Mouse (Mus musculus): ENCODE data around the gene Hoxd9.

Gene Hoxd9

DNA sequence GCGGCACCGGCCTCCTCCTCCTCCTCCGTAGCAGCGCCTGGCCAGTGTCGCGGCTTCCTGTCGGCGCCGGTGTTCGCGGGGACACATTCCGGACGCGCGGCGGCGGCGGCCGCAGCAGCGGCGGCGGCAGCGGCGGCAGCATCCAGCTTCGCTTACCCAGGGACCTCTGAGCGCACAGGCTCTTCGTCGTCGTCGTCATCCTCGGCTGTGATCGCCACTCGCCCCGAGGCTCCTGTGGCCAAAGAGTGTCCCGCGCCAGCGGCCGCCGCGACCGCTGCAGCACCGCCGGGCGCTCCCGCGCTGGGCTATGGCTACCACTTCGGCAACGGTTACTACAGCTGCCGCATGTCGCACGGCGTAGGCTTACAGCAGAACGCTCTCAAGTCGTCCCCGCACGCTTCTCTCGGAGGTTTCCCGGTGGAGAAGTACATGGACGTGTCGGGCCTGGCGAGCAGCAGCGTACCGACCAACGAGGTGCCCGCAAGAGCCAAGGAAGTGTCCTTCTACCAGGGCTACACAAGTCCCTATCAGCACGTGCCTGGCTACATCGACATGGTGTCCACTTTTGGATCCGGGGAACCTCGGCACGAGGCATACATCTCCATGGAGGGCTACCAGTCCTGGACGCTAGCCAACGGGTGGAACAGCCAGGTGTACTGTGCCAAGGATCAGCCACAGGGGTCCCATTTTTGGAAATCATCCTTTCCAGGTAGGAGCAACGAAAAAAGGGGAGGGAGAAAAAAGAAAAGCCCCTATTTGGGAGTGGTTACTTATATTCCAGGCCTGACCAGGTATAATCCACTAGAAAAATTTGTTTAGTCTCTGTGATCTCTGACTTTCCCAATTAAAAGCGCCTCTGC is 28.9 kb upstream of the Hoxd9 start:
- DNase-seq (ENCODE audit: low spot score), result no peak

- DNase-seq (ENCODE audit: low spot score), result no peak
Measured at GRCm38 (mm10) chr2:74669230-74669578, 28.3 kb upstream of the Hoxd9 start.

- DNase-seq (ENCODE audit: low spot score), result no peak
Measured at GRCm38 (mm10) chr2:74669650-74670235, 27.8 kb upstream of the Hoxd9 start.

GRCm38 (mm10) chr2:74670632-74671188 is 26.8 kb upstream of the Hoxd9 start:
- no peak for DNase-seq (ENCODE audit: low spot score)

DNA sequence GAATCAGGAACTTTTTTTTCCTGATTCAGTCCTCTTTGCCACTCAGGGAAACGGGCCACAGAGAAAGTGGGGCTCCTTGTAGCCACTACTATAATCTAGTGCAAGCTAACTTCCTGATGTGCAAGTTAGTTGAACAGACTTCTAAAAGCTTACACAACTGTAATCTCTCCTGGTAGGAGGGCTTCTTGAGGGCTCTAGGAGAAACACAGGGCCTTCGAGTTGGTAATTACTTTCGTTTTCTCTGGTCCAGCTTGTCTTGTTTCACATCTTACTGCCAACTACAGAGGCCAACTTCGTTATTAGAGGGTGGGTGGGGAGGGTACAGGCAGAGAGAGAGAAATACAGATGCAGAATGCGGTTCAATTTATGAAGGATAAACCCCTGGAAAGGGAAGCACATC is 25.7 kb upstream of the Hoxd9 start:
- DNase-seq (ENCODE audit: low spot score), result no peak

GRCm38 (mm10) chr2:74672481-74673362 is 24.8 kb upstream of the Hoxd9 start:
- no peak for DNase-seq (ENCODE audit: low spot score)

- no peak for DNase-seq (ENCODE audit: low spot score)
Measured at GRCm38 (mm10) chr2:74673835-74674425, 23.6 kb upstream of the Hoxd9 start.

GRCm38 (mm10) chr2:74674881-74675665 is 22.5 kb upstream of the Hoxd9 start, which contains the start of gene Hoxd12:
Gene Hoxd12 (plus strand): TSS chr2:74675013.
- DNase-seq (ENCODE audit: low spot score), result peak; percentile 9

GRCm38 (mm10) chr2:74675666-74676282 is 21.8 kb upstream of the Hoxd9 start:
- peak; percentile 10 for DNase-seq (ENCODE audit: low spot score)

DNA sequence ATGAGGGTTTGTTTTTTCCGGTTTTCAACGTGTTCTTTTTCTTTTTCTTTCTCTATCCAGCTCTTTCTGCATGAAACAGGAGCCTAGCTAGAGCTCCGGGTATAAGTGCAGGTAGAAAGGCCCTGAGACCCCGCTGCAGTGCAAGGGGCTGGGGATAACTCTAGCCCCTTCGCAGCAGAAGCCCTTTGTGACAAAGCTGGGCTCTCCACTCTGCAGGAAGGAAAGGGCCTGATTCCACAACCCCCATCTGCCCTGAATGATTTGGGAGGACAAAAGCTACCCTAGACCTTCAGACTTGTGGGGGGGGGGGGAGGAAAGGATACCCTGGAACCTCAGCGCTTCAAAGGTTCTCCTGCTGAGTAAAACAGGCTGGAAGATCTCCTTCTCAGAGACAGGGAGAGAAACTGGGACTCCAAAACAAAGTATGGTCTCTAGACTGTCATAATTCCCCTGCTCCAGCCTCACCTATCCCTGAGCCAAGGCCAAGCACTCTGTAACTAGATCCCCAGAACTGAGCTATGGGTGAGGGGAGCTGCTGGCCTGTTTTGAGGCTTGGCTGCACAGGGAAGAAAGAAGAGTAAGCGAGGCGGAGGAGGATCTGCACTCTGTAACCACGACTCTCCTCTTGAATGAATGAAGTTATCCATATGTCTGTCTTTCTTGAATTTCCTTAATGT is 21.0 kb upstream of the Hoxd9 start:
- DNase-seq (ENCODE audit: low spot score), result no peak

DNA sequence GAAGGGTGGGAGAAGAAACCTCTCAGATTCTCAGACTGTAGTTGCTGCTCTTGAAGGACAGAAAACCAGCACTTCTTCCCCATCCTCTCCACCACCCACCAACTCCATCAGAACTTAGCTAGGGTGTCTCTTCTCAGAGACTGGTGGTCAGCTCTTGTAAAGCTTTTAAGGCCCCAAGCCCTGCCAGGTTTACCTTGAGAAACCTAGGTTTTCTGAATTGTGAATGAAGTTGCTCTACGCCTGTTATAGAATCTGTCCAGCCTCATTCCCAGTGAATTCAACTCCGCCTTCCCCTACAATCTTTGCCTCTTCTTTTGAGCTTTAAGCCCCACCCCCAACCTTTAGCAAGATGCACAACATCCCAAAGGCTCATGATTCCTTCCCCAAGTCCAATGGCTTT is 20.4 kb upstream of the Hoxd9 start:
- no peak for DNase-seq (ENCODE audit: low spot score)

- no peak for DNase-seq (ENCODE audit: low spot score)
Measured at GRCm38 (mm10) chr2:74678891-74679595, 18.5 kb upstream of the Hoxd9 start, which contains the start of gene Hoxd11. Gene Hoxd11 (plus strand): TSS chr2:74679557.

- no peak for DNase-seq (ENCODE audit: low spot score)
Measured at GRCm38 (mm10) chr2:74679596-74679971, 17.9 kb upstream of the Hoxd9 start.

GRCm38 (mm10) chr2:74679980-74680379 is 17.5 kb upstream of the Hoxd9 start:
- DNase-seq (ENCODE audit: low spot score), result no peak

DNA sequence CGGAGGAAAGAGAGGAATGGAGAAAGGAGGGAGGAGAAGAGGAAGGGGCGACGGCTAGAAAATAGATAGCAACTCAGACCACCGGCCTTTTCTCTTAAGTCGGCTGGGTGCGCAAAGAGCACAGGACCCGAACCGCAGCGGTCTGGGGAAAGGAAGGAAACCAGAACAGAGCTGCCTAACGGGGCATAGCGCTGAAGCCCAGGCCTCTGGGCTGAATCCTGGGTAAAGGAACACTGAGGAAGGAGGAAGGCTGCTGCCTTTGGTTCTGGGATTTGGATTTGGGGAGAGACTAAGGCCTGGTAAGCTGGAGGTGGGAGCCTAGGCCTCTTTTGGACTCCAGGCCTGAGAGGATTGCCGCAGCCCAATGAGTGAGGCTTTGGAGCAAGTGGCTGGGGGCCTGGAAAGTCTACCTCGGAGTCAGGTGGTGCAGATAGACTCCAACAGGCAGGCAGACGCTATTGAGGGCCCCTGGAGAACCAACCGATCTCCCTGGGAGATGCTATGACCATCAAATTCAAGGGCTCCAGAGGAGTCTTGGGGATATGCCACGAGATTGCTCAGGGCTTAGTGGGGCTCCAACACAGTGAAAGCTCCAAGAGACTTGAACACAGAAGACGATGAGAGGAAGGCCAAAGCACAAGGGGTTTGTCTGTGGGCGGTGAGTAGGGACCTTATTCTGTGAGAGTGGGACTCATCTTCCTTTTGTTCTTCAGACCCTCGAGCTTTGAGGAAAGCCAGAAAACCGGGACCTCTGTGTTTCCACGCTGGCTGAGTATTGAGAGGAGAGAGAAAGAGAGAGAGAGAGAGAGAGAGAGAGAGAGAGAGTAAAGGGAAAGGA is 16.7 kb upstream of the Hoxd9 start:
- no peak for DNase-seq (ENCODE audit: low spot score)

- no peak for DNase-seq (ENCODE audit: low spot score)
Measured at GRCm38 (mm10) chr2:74681594-74682531, 15.7 kb upstream of the Hoxd9 start.

DNA sequence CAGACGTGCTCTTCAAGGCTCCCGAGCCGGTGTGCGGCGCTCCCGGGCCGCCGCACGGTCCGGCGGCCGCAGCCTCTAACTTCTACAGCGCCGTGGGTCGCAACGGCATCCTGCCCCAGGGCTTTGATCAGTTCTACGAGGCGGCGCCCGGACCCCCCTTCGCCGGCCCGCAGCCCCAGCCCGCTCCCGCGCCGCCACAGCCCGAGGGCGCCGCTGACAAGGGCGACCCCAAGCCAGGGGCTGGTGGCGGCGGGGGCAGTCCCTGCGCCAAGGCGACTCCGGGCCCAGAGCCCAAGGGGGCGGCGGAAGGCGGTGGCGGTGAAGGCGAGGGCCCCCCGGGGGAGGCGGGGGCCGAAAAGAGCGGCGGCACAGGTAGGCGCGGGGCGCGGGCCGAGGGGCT is 14.7 kb upstream of the Hoxd9 start:
- no peak for DNase-seq (ENCODE audit: low spot score)

Measured in urinary bladder, postnatal 10 days (tissue).